Mouse (Mus musculus) mouse embryonic stem cell (cell line): ENCODE data around the gene Cbr1.

Source experiments
- in situ Hi-C, 2 experiments: fragments of 300-500 bp; cut with MboI; formaldehyde crosslinking; loops; 1 replicate in 1 of 2; 3 replicates in 1 of 2; pipeline ENCODE4 v1.14.3; 2019 to 2020; ENCODE audit warnings: low sequenced_read_pairs in 2 of 2, low pct_unique_long_range_greater_than_20kb in 1 of 2, mixed read lengths in 1 of 2; ENCODE audit not compliant: unreplicated experiment in 1 of 2

Cbr1 gene

GRCm38 (mm10) chr16:93605553-93605952 lies at the start of gene Cbr1:
TSS of gene Cbr1 (plus strand) at chr16:93605853.
- in situ Hi-C loops, result no loop called here

- in situ Hi-C loops, result no loop called here
These were observed 48.0 kb upstream of the Cbr1 start for GRCm38 (mm10) chr16:93557646-93558045.

GRCm38 (mm10) chr16:93558499-93558898 lies 47.2 kb upstream of the Cbr1 start:
- in situ Hi-C loops, result no loop called here

- in situ Hi-C loops, result no loop called here
These were observed 33.3 kb upstream of the Cbr1 start for GRCm38 (mm10) chr16:93572383-93572782.

- in situ Hi-C loops, result no loop called here
These were observed 32.2 kb upstream of the Cbr1 start for GRCm38 (mm10) chr16:93573434-93573833.

- in situ Hi-C loops, result no loop called here
These were observed 31.0 kb upstream of the Cbr1 start for GRCm38 (mm10) chr16:93574521-93575191.

- in situ Hi-C loops, result no loop called here
These were observed 30.1 kb upstream of the Cbr1 start for GRCm38 (mm10) chr16:93575574-93575973.

GRCm38 (mm10) chr16:93576412-93577082 lies 29.1 kb upstream of the Cbr1 start:
- in situ Hi-C loops, result no loop called here

GRCm38 (mm10) chr16:93578346-93579005 lies 27.2 kb upstream of the Cbr1 start:
- in situ Hi-C loops, result no loop called here

GRCm38 (mm10) chr16:93581125-93581524 lies 24.5 kb upstream of the Cbr1 start:
- in situ Hi-C loops, result no loop called here

GRCm38 (mm10) chr16:93584976-93585702 lies 20.5 kb upstream of the Cbr1 start:
- in situ Hi-C loops, result no loop called here

- in situ Hi-C loops, result no loop called here
These were observed 19.9 kb upstream of the Cbr1 start for GRCm38 (mm10) chr16:93585703-93586205.

GRCm38 (mm10) chr16:93586382-93586781 lies 19.3 kb upstream of the Cbr1 start:
- in situ Hi-C loops, result no loop called here

GRCm38 (mm10) chr16:93588281-93588680 lies 17.4 kb upstream of the Cbr1 start:
- in situ Hi-C loops, result no loop called here

GRCm38 (mm10) chr16:93590915-93591314 lies 14.7 kb upstream of the Cbr1 start:
- in situ Hi-C loops, result no loop called here

- in situ Hi-C loops, result no loop called here
These were observed 13.9 kb upstream of the Cbr1 start for GRCm38 (mm10) chr16:93591450-93592430.

- in situ Hi-C loops, result no loop called here
These were observed 12.9 kb upstream of the Cbr1 start for GRCm38 (mm10) chr16:93592711-93593110.

GRCm38 (mm10) chr16:93593406-93593805 lies 12.2 kb upstream of the Cbr1 start:
- in situ Hi-C loops, result no loop called here
